In genomic region chr5:76183043-76183749, GRCm38 (mm10) we compare ENCODE assay signal across 8 mouse cellular contexts. TPM values are rescaled to one million over a fixed set of nuclear protein-coding genes. Genes with fewer than 3 reads are reported as not detected.
DNase-seq lines count a peak whose midpoint lies in the region; ATAC-seq and TF ChIP-seq lines count a peak whose summit lies in the region.

No protein-coding gene starts in this region.

- TF ChIP-seq EP300 in heart, adult 2 months (IDR thresholded peaks at IDR 0.05; ENCODE audit: insufficient read depth, low read depth, low read length): no peak

- H3ac ChIP-seq in C2C12 (ENCODE audit: control insufficient read depth, insufficient read length, low read depth): no peak overlapping the region

- TF ChIP-seq POLR2A in heart, adult 2 months (IDR thresholded peaks at IDR 0.05; ENCODE audit: insufficient read depth, low read depth, low read length): no peak

- no peak for DNase-seq in heart, adult 2 months
- DNase-seq in heart, adult 18-20 months: no peak
- no peak for DNase-seq in forebrain, embryonic 10.5 days (ENCODE audit: extremely low spot score, low spot score)
- no peak for DNase-seq in liver, embryonic 11.5 days (ENCODE audit: low spot score)
- no peak for DNase-seq in right cerebral cortex, postnatal 36 days (ENCODE audit: low spot score in 2 of 2)
- DNase-seq in right cerebral cortex, postnatal 25 days: no peak
- DNase-seq in adrenal gland, adult 8-10 months: no peak

- H3K9ac ChIP-seq in heart, adult 2 months (ENCODE audit: low read depth, low read length): peak overlapping the region; percentile 58
- H3K9ac ChIP-seq in liver, embryonic 11.5 days (ENCODE audit: low read depth, low read length): peak overlapping the region; percentile 93

- no peak for TF ChIP-seq CTCF in heart, adult 2 months (IDR thresholded peaks at IDR 0.05)
- no peak for TF ChIP-seq CTCF in C2C12 (IDR thresholded peaks at IDR 0.05; ENCODE audit: control insufficient read depth, insufficient read depth, insufficient read length)

- peak; percentile 46 for ATAC-seq in liver, embryonic 11.5 days (replicated peaks; ENCODE audit: low FRiP score)

- peak overlapping the region; percentile 82 for H3K27ac ChIP-seq in heart, adult 2 months
- H3K27ac ChIP-seq in forebrain, embryonic 10.5 days: peak overlapping the region; percentile 99
- H3K27ac ChIP-seq in liver, embryonic 11.5 days (ENCODE audit: low read depth, low read length): peak overlapping the region; percentile 93

- no peaks in the 10 kb centered on the region for H3K27me3 ChIP-seq in heart, adult 2 months (ENCODE audit: control insufficient read depth, insufficient read depth, low read length)
- H3K27me3 ChIP-seq in C2C12 (ENCODE audit: control insufficient read depth, insufficient read depth, insufficient read length): no peaks in the 10 kb centered on the region
- peaks cover 10% of the 10 kb centered on the region for H3K27me3 ChIP-seq in forebrain, embryonic 10.5 days (ENCODE audit: poor library complexity, severe bottlenecking)
- no peaks in the 10 kb centered on the region for H3K27me3 ChIP-seq in liver, embryonic 11.5 days (replicated peaks; ENCODE audit: control insufficient read depth, insufficient read depth, low read length)

- peak overlapping the region; percentile 84 for H3K4me3 ChIP-seq in heart, adult 2 months
- H3K4me3 ChIP-seq in C2C12 (ENCODE audit: insufficient read depth, poor library complexity, severe bottlenecking): peak overlapping the region; percentile 64
- H3K4me3 ChIP-seq in forebrain, embryonic 10.5 days: peak overlapping the region; percentile 95
- H3K4me3 ChIP-seq in liver, embryonic 11.5 days (ENCODE audit: low read depth, low read length): peak overlapping the region; percentile 88

- no peaks in the 10 kb centered on the region for H3K9me3 ChIP-seq in forebrain, embryonic 10.5 days
- H3K9me3 ChIP-seq in liver, embryonic 11.5 days (ENCODE audit: control insufficient read depth, low read length): no peaks in the 10 kb centered on the region

- WGBS in heart, adult 2 months: 39% methylated on average over 17 of the region's 17 CpGs
- WGBS in forebrain, embryonic 10.5 days: 40% methylated on average over 17 of the region's 17 CpGs
- 44% methylated on average over 17 of the region's 17 CpGs for WGBS in liver, embryonic 11.5 days

- peaks cover 7% of the 10 kb centered on the region; the same call in 1 of the 2 replicates for H3K79me2 ChIP-seq in heart, adult 2 months (replicated peaks; ENCODE audit: control insufficient read depth, insufficient read depth, low read length)
- H3K79me2 ChIP-seq in C2C12 (ENCODE audit: control insufficient read depth, insufficient read depth): peaks cover 46% of the 10 kb centered on the region

- intact Hi-C loops in heart, adult 2 months (cut with DNase I): loop anchor here (2.0 kb wide), 1 partner anchor 44 kb away; no protein-coding TSS in a partner anchor

- peaks cover 38% of the 10 kb centered on the region for H3K79me3 ChIP-seq in C2C12 (ENCODE audit: low read depth)

- H3K36me3 ChIP-seq in heart, adult 2 months (ENCODE audit: control insufficient read depth, insufficient read depth, low read length): peaks cover 7% of the 10 kb centered on the region
- H3K36me3 ChIP-seq in C2C12 (ENCODE audit: control insufficient read depth, insufficient read depth): peaks cover 18% of the 10 kb centered on the region
- peaks cover 25% of the 10 kb centered on the region for H3K36me3 ChIP-seq in forebrain, embryonic 10.5 days (replicated peaks)
- H3K36me3 ChIP-seq in liver, embryonic 11.5 days (ENCODE audit: control insufficient read depth, insufficient read depth, low read length): no peaks in the 10 kb centered on the region

- H3K4me1 ChIP-seq in heart, adult 2 months (ENCODE audit: control insufficient read depth, insufficient read depth, low read length): peaks cover 14% of the 10 kb centered on the region
- H3K4me1 ChIP-seq in forebrain, embryonic 10.5 days: peaks cover 27% of the 10 kb centered on the region
- H3K4me1 ChIP-seq in liver, embryonic 11.5 days (replicated peaks; ENCODE audit: control insufficient read depth, insufficient read depth, low read length): peaks cover 22% of the 10 kb centered on the region

- peak overlapping the region; percentile 80 for H3K4me2 ChIP-seq in liver, embryonic 11.5 days

TF ChIP-seq in C2C12, 6 proteins besides CTCF, POLR2A, EP300 and RAD21:
- TF ChIP-seq USF1 (IDR thresholded peaks at IDR 0.05; ENCODE audit: low read depth) (no peak), MYOD1 (IDR thresholded peaks at IDR 0.05; ENCODE audit: control insufficient read depth, insufficient read length, low read depth) (no peak), FOSL1 (IDR thresholded peaks at IDR 0.05; ENCODE audit: insufficient read depth, low read length, poor library complexity, severe bottlenecking) (no peak), MYOG (IDR thresholded peaks at IDR 0.05; ENCODE audit: control insufficient read depth, extremely low read depth, insufficient read length) (no peak), CEBPB (IDR thresholded peaks at IDR 0.05; ENCODE audit: low read depth) (no peak), MAX (IDR thresholded peaks at IDR 0.05) (no peak)

RNA-seq across cellular contexts. Expression of gene Tmem165, which starts 0.5 kb away (rescaled TPM):
- 10 to 100 TPM; 17.9 to 19.0 TPM for total RNA-seq in heart, adult 2 months (2021)
- polyA plus RNA-seq in heart, adult 2 months (2012; rRNA removed): 21.5 and 25.9 TPM in 2 replicates
- total RNA-seq in heart, adult 18-20 months (2021): 10 to 100 TPM; 17.7 TPM
- 36.3 TPM for polyA plus RNA-seq in C2C12 (2012; fragmentation: generic; extraction: Trizol)
- 65.7 and 79.4 TPM in 2 replicates for polyA plus RNA-seq in forebrain, embryonic 10.5 days (2016; fragmentation: Nextera tagmentation; extraction: Ambion mirVana)
- polyA plus RNA-seq in liver, embryonic 11.5 days (2014; fragmentation: Nextera tagmentation; extraction: Ambion mirVana): 67.2 and 73.9 TPM in 2 replicates
- total RNA-seq in adrenal gland, adult 8-10 months (2022): 10 to 100 TPM; 35.7 to 53.4 (median 42.6) TPM

RNA-seq across cellular contexts. Expression of gene Srd5a3, which starts 43.1 kb away (rescaled TPM):
- 10 to 100 TPM in 1 of 2 experiments, 1 to 10 TPM in 1; 8.6 to 10.0 TPM for total RNA-seq in heart, adult 2 months (2021)
- 17.0 and 26.1 TPM in 2 replicates for polyA plus RNA-seq in heart, adult 2 months (2012; rRNA removed)
- total RNA-seq in heart, adult 18-20 months (2021): 1 to 10 TPM; 8.2 TPM
- polyA plus RNA-seq in C2C12 (2012; fragmentation: generic; extraction: Trizol): 20.3 TPM
- 22.8 and 22.9 TPM in 2 replicates for polyA plus RNA-seq in forebrain, embryonic 10.5 days (2016; fragmentation: Nextera tagmentation; extraction: Ambion mirVana)
- polyA plus RNA-seq in liver, embryonic 11.5 days (2014; fragmentation: Nextera tagmentation; extraction: Ambion mirVana): 20.1 and 21.0 TPM in 2 replicates
- 10 to 100 TPM; 29.6 to 34.8 (median 32.8) TPM for total RNA-seq in adrenal gland, adult 8-10 months (2022)
